17 mouse cellular contexts compared by ENCODE assay signal in the genomic region with DNA sequence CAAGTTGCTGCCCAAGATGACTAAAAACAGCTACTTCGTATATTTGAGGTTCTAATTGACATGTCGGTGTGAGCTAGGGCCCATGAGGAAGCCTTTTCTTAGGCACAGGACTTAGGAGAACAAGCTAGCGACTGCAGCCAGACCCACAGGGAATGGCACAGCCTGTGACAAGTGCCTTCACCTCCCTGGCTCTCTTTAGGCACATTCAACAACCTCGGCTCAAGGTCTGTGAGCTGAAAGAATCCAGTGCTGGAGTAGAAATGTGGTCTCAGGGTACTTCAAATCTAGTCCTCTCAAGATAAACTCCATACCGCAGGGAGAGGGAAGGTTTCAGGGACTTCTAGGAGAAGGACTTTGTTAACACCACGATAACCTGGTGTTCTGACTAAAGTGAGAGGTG.
"Had no signal": no experiment of that assay in that cellular context is flagged by ENCODE, and none has a peak within 500 bp of the region (broad histone marks: within the 10 kb centered on the region; RNA-seq: fewer than 3 reads in every experiment).

No protein-coding gene starts in this region.

- H3K9me3 ChIP-seq: liver, embryonic 12.5 days; midbrain, embryonic 10.5 days; midbrain, embryonic 12.5 days; neural tube, embryonic 13.5 days; neural tube, embryonic 15.5 days; stomach, embryonic 15.5 days had no signal

- H3K27ac ChIP-seq: liver, embryonic 12.5 days; liver, embryonic 14.5 days; midbrain, embryonic 10.5 days; midbrain, embryonic 12.5 days; neural tube, embryonic 13.5 days; neural tube, embryonic 15.5 days; stomach, embryonic 15.5 days; stomach, postnatal 0 days had no signal

- H3K4me1 ChIP-seq: liver, embryonic 12.5 days; midbrain, embryonic 10.5 days; midbrain, embryonic 12.5 days; neural tube, embryonic 15.5 days; stomach, embryonic 15.5 days had no signal

- DNase-seq: midbrain, embryonic 14.5 days; retina, postnatal 1 day; right cerebral cortex, adult 18-20 months; right cerebral cortex, postnatal 25 days; right cerebral cortex, postnatal 4 days; thymus, adult 2 months; thymus, postnatal 25 days had no signal

- ATAC-seq: liver, embryonic 12.5 days; midbrain, embryonic 16.5 days had no signal

- H3K36me3 ChIP-seq: liver, embryonic 12.5 days; midbrain, embryonic 10.5 days; midbrain, embryonic 12.5 days; neural tube, embryonic 13.5 days; neural tube, embryonic 15.5 days; stomach, embryonic 15.5 days had no signal

- H3K9ac ChIP-seq: liver, embryonic 12.5 days; liver, embryonic 14.5 days; midbrain, embryonic 12.5 days; neural tube, embryonic 13.5 days; neural tube, embryonic 15.5 days; stomach, embryonic 15.5 days had no signal

- H3K4me2 ChIP-seq: liver, embryonic 12.5 days; midbrain, embryonic 12.5 days; neural tube, embryonic 13.5 days; neural tube, embryonic 15.5 days; stomach, embryonic 15.5 days had no signal

- H3K4me3 ChIP-seq: liver, embryonic 12.5 days; midbrain, embryonic 10.5 days; midbrain, embryonic 12.5 days; myocyte; neural tube, embryonic 13.5 days; neural tube, embryonic 15.5 days; stomach, embryonic 15.5 days had no signal

- H3K27me3 ChIP-seq: liver, embryonic 12.5 days; midbrain, embryonic 12.5 days; neural tube, embryonic 13.5 days; neural tube, embryonic 15.5 days; stomach, embryonic 15.5 days had no signal
